8 mouse cellular contexts compared by ENCODE assay signal in genomic region chr11:75572854-75573650, GRCm38 (mm10). TPM values are rescaled to one million over a fixed set of nuclear protein-coding genes. Genes with fewer than 3 reads are reported as not detected.
A peak's percentile ranks its signal among the peaks of the same experiment; 100 is the strongest.
DNase-seq lines count a peak whose midpoint lies in the region; ATAC-seq lines count a peak whose summit lies in the region.

No protein-coding gene starts in this region.

- peak overlapping the region; percentile 5 for H3K9ac ChIP-seq in hindbrain, embryonic 14.5 days

- H3K4me1 ChIP-seq in hindbrain, embryonic 14.5 days (replicated peaks; ENCODE audit: control insufficient read depth, insufficient read depth, low read length) = peaks cover 15% of the 10 kb centered on the region

- no peaks in the 10 kb centered on the region for H3K9me3 ChIP-seq in hindbrain, embryonic 14.5 days (ENCODE audit: control insufficient read depth, low read length)

- ATAC-seq in hindbrain, embryonic 14.5 days (ENCODE audit: low FRiP score) = peak; percentile 83

- 8% methylated on average over 12 of the region's 12 CpGs for WGBS in hindbrain, embryonic 14.5 days

- peak overlapping the region; percentile 47 for H3K27ac ChIP-seq in hindbrain, embryonic 14.5 days

- H3K27me3 ChIP-seq in hindbrain, embryonic 14.5 days (ENCODE audit: control insufficient read depth, insufficient read depth, low read length) = no peaks in the 10 kb centered on the region

- H3K36me3 ChIP-seq in hindbrain, embryonic 14.5 days (replicated peaks; ENCODE audit: control insufficient read depth, insufficient read depth) = peaks cover 31% of the 10 kb centered on the region

- no peak overlapping the region for H3K4me2 ChIP-seq in hindbrain, embryonic 14.5 days (replicated peaks)

- no peak overlapping the region for H3K4me3 ChIP-seq in hindbrain, embryonic 14.5 days (replicated peaks; ENCODE audit: low read length)

- peak; percentile 98 for DNase-seq in NIH3T3 (ENCODE audit: low read depth)
- peak; percentile 96 to 97 for DNase-seq in cerebellum, postnatal 10 days
- peak; percentile 86 to 91 for DNase-seq in frontal cortex, postnatal 14 days (ENCODE audit: low spot score in 2 of 2)
- peak; percentile 89 for DNase-seq in hindbrain, embryonic 14.5 days (ENCODE audit: low spot score)
- peak; percentile 90 to 92 for DNase-seq in layer of hippocampus, postnatal 36 days
- DNase-seq in lung, postnatal 36 days = peak; percentile 97
- peak; percentile 93 for DNase-seq in retina, postnatal 1 day
- peak; percentile 85 to 86 for DNase-seq in urinary bladder, adult 18-20 months (ENCODE audit: low spot score in 2 of 2)

RNA-seq across cellular contexts. Expression of gene Pitpna, which starts 14.8 kb away (rescaled TPM):
- polyA plus RNA-seq in hindbrain, embryonic 14.5 days (2014; fragmentation: Nextera tagmentation; extraction: Ambion mirVana) = 136 and 159 TPM in 2 replicates
- 100 to 1,000 TPM; 283 to 291 TPM for total RNA-seq in layer of hippocampus, postnatal 36 days (2021)

RNA-seq across cellular contexts. Expression of gene Slc43a2, which starts 41.6 kb away (rescaled TPM):
- 13.8 and 15.2 TPM in 2 replicates for polyA plus RNA-seq in hindbrain, embryonic 14.5 days (2014; fragmentation: Nextera tagmentation; extraction: Ambion mirVana)
- total RNA-seq in layer of hippocampus, postnatal 36 days (2021) = 10 to 100 TPM; 50.7 to 51.3 TPM

RNA-seq across cellular contexts. Expression of gene Inpp5k, which starts 57.7 kb away (rescaled TPM):
- polyA plus RNA-seq in hindbrain, embryonic 14.5 days (2014; fragmentation: Nextera tagmentation; extraction: Ambion mirVana) = 42.3 and 44.9 TPM in 2 replicates
- 10 to 100 TPM; 46.3 to 47.0 TPM for total RNA-seq in layer of hippocampus, postnatal 36 days (2021)

RNA-seq across cellular contexts. Expression of gene Scarf1, which starts 59.7 kb away (rescaled TPM):
- polyA plus RNA-seq in hindbrain, embryonic 14.5 days (2014; fragmentation: Nextera tagmentation; extraction: Ambion mirVana) = 3.5 and 4.2 TPM in 2 replicates
- total RNA-seq in layer of hippocampus, postnatal 36 days (2021) = 1 to 10 TPM; 1.1 TPM
